Mouse (Mus musculus) lung, postnatal 10 days (tissue): ENCODE measurements at regions not wholly inside any gene's neighbourhood (a gene's known extent, or its start where the extent isn't known, plus 50 kb on each side); places are given as distances from the start of the nearest gene placed in this dataset.
A peak's percentile ranks its signal among the peaks of the same experiment; 100 is the strongest.

Experiments used
- DNase-seq: peaks from one replicate; pipeline ENCODE4 v3.0.0; 2021

DNA sequence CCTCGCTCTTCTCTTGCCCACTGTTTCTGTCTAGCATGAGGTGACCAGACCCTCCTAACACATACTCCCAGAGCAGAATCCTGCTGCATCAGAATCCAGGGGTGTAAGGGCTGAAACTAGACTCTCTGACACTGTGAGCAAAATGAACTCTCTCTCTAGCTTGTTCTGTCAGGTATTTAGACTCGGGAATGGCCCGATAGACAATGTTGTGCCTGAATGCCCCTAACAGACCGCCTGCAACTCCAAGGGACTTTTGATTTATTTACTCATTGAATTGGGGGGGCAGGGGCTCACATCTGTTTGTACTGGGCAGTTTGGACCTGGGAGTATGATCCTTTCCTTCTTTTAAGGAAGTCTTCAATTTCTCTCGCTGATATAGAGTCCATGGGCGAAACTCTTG, 469.3 kb upstream of the Trpc7 start:
- DNase-seq, result no peak

DNA sequence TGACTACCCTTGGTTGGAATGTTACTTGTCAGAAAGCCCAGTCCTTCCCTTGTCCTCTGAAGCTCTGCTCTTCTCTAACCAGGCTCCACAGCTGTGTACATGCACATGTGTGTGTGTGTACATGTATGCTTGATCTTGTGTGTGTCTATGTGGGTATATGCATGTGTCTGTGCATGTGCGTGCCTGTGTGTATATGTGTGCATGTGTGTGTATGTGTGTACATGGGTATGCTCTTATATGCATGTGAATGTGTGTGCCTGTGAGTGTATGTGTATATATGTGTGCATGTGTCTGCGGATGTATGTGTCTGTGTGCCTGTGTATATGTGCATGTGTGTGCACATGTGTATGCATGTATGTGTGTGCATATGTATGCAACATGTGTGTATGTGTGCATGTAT, 468.6 kb upstream of the Trpc7 start:
- DNase-seq, result no peak

DNA sequence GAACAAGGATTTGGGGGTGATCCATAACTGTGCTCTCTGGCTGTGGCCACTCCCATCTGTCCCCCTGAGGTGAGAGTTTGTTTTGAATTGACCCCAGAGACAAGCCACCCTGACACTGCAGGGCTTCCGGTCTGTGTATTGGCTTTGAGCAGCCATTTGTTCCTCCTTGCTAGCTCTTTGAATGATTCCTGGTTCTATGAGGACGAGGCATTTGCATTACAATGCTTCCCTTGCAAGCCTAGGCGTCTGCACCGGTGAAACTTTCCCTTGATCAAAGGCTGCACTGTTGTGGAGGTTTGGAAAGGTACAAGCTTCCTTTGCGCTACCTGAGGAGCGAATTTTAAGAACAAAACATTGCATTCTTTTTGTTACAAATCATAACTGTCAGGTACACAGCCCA, 466.8 kb upstream of the Trpc7 start:
- no peak for DNase-seq

DNA sequence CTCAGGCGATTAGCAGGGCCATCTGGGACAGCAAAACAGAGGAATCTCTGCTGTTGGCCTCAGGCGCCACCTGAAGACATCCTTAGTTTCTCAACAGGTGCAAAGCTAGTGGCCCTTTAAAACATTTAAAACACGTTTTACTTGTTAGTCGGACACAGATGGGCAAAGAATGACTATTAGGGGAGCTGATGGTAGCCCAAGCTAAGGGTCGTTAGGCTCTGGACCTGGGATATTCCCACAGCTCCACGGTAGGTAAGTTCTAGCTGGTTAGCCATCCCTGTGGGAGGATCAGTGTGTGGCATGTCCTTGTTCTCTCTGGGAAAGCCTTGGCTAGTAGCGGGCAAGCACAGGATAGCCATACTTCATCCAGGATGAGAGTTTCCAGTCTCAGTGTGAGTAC, 465.5 kb upstream of the Trpc7 start:
- DNase-seq, result no peak

DNA sequence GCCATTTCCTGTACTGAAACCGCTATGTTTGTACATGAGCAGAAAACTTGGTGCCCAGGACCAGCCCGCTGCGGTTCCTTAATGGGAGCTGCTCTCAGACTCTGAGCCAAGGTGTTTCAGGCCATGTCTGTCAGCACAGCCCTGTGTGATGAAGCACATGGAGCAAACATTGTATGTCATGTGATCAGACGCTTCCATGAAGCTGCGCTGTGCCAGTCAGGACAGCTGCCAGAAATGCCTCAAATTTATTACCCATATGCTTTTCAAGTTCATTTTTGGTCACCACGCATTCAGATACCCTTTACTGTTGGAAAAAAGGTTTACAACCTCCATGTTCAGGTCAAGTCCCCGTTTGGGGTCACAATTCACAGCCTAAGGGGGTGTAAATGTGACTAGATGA, 458.8 kb upstream of the Trpc7 start:
- no peak for DNase-seq

DNA sequence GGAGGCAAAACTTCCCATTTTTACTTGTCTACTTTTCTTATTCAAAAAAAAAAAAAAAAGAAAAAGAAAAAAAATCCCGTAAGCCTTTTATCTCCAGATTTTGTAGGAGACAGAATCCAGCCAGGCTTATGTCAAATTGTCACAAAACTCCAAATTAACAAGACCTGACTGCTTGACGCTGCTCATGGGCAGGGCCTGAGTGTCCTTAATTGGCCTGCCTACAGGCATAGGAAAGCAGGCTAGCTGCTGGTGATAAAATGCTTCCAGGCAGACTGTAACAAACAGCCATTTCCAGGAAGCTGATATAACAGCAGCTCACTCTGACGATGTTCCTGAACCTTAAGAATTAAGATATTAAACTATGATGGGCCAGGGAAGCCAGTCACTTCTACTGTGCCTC, 458.2 kb upstream of the Trpc7 start:
- peak; percentile 28 for DNase-seq

DNA sequence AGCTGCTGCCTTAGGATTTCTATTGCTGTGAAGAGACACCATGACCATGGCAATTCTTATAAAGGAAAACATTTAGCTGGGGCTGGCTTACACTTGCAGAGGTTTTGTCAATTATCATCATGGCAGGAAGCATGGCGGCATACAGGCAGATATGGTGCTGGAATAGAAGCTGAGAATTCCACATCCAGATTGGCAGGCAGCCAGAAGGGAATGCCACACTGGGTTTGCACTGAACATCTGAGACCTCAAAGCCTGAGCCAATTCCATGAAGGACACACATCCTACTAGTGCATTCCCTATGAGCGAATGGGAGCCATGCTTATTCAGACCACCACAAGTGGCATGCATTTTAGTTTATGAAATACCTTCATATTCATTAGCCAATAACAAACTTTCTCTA, 455.0 kb upstream of the Trpc7 start:
- no peak for DNase-seq

DNA sequence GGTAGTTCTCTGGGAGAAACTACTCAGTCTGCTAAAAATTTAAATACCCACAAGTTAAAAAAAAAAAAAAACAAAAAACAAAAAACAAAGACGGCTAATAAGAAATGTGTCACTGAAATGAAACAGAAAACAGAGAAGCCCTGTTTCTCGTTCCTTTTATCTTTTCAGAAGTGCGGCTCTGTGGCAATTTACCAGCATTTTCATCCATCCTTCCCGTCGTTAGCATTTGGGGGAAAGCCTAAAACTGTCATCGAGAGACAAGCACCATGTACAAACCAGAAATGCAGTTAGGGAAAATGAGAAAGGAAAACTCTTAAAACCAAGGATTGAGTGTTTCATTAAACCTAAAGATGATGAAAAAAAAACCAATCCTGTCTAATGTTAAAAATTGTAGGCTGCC, 442.9 kb upstream of the Trpc7 start:
- DNase-seq, result no peak

DNA sequence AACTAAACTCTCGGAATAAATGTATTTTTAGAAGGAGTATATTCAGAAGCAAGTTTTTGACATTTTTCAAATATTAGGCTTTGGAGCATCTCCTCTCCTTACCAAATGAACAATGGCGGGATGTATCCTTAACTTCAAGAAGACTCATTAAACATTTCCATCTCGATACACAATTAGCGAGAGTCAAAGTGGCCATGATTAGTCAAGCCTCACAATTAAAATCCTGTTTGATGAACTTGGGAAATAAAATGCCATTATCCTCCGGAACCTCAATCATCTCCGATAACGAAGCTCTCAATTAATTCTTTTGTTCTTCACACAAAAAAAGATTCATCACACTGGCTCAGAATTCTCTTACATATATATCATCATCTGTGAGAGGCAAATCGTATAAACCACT, 440.8 kb upstream of the Trpc7 start:
- DNase-seq, result no peak

DNA sequence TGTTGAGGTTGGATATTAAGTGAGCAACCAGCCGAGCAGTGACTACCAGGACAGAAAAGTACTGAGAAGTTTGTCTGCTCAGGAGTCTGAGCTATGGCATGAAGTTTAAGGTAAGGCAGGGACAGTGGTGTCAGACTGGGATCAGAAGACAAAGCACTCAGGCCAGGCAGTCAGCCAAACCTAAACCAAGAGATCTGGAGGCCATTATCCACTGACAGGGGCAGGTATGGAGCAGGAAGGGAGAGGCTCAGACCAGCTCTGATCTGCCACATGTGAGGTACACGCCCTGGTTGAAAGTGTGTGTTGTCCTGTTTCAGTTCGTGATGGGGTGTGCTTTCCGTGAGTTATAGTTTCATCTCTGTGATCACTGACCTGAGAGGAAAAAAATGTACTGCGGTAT, 437.2 kb upstream of the Trpc7 start:
- peak; percentile 20 for DNase-seq

DNA sequence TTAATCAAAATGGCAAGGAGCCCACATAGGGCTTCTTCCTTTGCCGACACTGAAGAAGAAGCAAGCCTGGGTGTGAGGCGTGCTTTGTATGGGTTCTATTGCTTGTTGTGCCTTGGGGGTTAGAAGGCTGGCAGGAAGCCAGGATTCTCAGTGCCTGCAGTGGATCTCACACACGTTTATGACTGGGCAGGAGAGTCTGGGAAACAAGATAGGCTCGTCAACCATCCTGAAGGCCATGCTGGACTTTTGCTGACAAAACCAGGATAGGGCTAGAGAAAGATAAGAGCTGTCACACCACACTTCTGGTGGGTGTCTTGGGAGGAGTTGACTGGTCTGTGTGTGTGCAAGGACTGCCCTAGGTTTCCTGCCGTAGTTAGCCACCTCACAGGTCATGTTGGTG, 436.1 kb upstream of the Trpc7 start:
- peak; percentile 2 for DNase-seq

DNA sequence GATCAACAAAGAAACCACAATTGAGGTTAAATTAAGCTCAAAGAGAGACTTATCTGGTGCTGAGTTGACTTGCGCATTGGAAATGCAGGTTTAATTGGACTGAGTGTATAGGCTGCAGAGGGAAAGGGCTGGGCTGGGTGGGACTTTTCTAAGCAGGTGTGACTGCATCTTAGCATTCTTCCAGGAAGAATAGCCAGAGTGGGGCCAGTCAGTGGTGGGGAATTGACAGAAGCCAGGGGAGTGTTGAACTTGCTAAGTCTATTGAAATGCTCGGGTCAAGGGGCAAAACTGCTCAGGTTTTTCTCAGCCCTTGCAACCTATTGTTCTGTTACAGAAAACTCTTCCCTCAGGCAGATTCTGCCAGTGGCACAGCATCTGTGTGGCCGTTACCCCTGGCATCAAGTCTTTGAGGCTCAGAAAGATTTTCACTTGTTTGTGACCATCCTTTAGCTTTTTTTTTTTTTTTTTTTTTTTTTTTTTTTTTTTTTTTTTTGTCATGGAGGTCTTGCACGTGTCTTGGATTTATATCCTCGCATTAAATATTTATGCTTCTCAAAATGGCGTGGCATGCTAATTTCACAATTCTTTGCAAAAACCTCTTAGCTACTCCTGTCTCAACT, 429.6 kb upstream of the Trpc7 start:
- no peak for DNase-seq

DNA sequence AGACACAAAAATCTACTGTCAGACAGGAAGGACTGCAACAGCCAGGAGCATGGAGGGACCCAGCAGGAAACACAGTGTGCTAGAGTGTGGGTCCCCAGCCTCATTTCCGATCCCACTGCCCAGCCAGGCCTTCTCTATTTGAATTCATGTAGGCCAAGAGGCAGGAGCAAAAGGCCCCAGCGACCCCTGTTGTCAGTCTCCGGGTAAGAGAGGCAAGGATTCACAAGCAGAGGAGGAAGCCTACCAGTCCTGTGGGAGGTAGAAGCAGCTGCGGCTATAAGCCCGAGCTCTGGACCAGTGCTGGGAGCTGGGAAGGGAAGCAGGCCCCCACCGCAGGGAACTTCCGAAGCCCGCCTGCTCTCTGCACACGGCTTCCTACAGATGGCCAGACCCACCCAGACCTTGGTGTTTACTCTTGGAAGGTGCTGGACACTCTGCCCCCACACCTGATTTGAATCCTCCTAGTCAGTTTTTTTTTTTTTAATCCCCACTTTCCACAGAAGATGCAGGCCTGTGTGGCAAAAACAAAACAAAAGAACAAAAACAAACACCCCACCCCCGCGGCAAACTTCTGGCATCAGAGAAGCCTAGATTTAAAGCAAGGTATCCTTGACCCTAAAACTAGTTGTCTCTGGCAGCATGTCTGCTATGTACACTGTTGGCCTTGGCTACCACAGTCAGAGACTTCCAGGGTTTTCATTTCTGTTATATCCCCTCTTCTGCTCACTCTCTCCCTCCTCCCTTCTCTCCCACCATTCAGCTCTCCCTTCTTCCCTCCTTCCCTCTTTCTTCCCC, 420.6 kb upstream of the Trpc7 start:
- no peak for DNase-seq

DNA sequence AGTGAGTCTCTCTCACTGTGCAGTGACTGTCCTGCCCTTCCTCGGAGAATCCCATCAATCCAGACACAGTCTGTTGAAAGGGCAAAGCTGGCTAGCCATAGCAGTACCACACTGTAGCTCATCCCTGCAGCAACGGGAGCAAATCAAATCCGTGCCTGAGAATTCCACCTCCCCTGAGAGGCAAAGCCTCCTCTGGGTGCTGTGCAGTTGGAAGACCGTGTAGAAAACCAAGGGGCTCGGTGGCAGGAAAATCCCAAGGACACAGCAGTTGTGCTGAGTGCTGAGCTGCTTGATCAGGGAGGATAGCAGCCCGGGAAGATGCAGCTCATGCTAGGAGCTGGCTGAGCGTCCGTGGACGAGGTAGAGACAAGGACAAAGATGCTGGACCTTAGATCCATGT, 418.7 kb upstream of the Trpc7 start:
- no peak for DNase-seq

DNA sequence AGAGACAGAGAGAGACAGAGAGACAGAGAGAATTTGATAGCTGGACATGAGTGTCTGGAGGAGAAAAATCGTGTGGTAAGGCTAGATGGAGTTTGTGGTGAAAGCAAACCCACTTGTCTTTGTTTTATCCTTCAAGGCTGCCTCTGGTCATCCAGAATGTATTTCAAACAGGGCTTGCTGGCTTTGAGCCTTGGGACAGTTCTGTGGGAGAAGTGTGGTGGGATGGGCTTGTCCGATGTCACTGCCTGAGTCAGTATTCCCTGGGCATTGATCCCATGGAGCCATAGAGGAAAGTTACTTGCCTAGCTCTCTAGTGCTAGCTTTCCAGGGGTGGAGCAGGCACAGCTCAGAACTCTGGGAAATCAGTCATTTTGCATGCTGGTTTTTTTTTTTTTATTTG, 417.9 kb upstream of the Trpc7 start:
- peak; percentile 8 for DNase-seq

DNA sequence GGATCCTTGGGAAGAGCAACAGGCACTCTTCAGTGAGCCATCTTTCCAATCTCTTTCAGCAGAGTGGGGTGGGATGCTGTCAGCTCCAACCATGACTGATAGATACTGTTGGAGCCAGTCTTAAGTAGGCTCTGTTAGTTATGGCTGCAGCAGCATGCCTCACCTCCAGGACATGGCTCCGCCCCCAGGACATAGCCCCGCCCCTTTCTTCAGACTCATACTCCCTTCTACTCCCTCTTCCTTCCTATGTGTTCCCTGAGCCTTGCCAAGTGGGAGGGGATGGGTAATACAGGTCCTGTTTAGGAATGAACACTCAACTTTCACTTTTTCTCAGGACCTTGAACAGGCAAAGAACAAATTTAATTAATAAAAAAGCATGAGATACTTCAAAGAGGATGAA, 415.4 kb upstream of the Trpc7 start:
- peak; percentile 27 for DNase-seq

DNA sequence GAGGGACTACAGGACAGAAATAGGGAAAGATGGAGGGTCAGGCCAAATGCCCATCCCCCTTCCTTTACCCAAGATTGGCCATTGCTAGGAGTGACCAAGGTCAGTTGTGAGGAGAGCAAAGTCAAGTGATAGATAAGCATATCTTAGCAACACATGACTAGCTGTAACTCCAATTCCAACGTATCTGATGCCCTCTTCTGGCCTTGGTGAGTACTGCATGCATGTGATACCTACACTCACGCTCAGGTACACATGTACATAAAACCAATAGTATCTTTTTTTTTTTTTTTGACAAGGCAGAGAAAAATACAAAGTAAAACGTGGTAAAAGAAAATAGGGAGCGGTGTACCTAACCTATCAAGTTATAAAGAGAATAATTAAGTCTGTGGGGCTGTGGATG, 413.8 kb upstream of the Trpc7 start:
- DNase-seq, result no peak

DNA sequence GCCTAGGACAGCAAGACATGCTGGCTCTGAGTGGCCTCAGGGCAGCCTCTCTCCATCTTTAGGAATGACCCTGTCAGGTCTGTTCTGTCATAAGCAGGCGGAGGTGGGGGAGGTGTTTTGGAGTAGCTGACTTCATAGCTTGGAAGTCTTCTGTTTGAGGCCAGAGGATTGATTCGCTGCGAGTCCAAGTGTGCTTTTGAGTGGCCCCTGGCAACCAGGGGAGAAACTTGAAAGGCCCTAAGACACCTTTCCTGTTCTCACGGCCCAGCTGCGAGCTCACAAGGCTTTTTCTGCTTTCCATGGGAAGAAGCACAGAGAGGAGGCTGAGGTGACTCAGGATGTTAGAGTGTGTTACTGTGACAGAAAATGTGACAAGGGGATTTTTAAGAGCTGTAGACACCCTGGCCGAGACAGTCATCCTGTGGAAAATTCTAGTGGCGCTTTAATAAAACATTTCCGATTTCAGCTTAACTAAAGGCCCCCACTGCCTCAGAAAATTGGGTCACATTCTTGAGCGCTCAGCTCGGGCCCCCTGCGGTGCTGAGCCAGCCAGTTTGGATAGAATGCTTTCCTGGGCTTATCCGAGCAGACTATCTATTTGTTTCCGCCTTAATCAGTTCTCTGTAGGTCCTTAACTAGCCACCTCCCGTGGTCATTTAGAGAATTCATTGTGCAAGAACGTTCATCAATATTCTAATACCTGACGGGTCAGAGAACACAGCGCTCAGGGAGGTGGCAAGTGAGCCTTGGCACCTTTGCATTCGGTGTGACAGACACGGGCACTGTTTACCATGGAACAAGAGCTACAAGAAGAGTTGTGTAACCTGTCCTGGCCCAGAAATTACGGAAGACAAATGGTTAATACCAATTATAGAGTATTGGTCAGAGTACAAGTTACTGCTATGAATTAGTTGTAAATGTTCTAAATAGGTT, 412.4 kb upstream of the Trpc7 start:
- no peak for DNase-seq

DNA sequence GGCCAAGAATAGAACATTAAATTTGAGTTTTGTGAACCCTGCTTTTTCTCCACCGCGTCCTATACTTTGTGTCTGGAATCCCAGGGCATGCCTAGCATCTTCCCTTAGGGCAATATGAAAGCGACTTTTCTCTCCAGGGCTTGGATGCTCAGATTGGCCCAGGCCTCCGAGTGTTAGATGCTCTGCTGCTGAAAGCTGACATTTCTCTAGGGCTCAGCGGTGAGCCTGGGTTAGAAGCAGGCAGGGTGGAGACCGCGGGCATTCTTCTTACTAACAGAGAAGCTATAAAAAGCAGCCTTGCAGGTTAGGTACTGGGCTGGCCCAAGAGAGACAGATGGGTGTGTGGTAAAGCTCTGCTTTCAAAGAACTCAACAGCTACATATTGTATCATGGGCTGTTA, 409.8 kb upstream of the Trpc7 start:
- DNase-seq, result no peak

DNA sequence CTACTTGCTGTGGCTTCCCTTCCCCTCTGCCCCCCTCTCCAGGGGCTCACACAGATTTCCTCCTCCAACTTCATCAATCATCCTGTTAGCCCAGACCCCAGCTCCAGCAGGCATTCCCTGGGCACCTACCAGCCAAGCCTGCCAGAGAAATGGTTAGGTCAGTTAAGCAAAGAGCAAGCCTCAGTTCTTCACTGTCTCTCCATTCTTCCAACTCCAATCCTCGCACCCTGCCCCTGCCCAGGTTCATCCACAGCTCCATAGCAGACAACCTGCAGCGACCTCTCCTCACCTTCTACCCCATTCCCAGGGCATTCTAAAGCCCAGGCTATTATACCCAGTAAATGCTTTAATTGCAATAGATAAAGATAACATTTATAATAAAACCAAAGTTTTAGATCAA, 408.0 kb upstream of the Trpc7 start:
- DNase-seq, result no peak

DNA sequence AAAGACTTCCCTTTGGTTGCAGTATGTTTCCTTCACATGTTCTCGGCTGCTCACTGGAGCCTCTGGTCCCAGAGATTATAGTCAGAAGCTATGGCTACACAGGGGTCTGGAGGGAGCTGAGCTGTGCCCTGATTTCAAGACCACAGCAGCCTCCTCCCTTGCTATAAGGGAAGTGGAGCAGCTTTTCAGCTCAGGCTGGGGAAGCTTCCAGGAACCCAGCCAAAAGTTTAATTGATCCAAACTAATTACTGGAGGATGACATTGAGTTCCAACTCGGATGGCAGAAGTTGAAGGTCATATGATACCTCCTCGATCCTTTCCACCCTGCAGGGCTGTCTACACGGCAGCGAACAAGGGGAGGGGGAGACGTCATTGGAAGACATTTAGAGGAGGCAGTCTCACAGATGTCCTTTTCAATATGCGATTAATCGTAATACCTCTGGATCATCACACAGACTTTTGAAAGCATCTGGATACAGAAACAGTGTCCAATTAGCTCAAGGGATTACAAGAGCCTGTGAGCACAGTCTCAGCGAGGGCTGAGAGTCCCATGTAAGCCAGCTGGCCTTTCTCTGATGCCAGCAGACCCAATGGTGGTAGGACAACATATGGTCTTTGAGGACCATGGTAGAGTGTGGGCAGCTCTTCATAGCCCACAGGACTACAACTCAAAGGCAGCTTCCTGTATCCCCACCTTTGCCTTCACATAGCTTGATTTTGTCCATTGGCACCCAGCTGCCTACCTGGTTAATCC, 396.1 kb upstream of the Trpc7 start:
- no peak for DNase-seq

DNA sequence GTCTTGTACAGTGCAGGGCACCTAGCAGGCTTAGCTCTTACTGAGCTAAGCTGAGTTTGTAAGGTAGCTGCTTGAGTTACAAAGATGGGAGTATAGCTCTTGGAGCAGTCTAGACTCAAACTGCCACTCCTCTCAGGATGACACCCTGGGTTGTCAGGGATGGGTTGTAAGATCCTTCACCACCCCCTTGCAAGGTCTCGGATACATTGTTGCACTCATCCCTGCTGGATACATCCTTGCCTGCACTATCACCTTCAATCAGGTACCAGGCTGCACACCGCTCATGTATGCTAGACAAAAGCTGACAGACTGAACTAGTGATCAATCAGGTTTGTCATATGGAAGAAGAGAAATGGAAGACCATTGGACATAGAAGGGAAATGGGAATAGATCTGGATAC, 390.4 kb upstream of the Trpc7 start:
- DNase-seq, result no peak

DNA sequence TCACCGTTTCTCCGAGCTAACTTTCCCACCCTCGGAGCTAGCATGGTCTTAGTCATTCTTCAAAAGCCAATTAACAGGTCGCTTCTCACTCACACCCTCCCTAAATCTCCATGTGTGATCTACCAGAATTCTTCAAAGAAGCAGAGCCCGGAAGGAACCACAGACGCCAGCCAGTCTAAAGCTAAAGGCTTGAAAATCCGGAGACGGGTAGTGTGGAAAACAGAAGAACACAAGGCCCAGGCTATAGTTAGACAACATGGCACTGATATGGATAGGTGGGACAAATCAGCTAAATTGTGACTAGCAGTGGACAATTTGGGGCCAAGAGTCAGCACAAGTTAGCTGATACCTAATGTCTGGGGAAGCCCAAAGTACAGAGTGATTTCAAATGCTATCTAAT, 387.0 kb upstream of the Trpc7 start:
- no peak for DNase-seq
